Mouse (Mus musculus) left cerebral cortex, adult 8-10 months (tissue): ENCODE measurements around the gene Aaas. TPM values are rescaled to one million over a fixed set of nuclear protein-coding genes. Genes with fewer than 3 reads are reported as not detected.
"Not testable (repeated sequence)": the region's sequence is repeated elsewhere in the genome, so short reads cannot be mapped to it uniquely, and the experiment has no call there.

Source experiments
- DNase-seq, 2 experiments: peaks; one replicate each; pipeline ENCODE4 v3.0.0; 2022; ENCODE audit warnings: low spot score in 2 of 2
- total RNA-seq, 4 experiments: library from RNA; stranded (reverse); gene quantifications; 2 replicates each; pipeline ENCODE4 v1.2.4; 2022

The Aaas gene
- total RNA-seq, 4 experiments from 2014 or later: 20.1 to 25.3 (median 22.2) TPM

DNA sequence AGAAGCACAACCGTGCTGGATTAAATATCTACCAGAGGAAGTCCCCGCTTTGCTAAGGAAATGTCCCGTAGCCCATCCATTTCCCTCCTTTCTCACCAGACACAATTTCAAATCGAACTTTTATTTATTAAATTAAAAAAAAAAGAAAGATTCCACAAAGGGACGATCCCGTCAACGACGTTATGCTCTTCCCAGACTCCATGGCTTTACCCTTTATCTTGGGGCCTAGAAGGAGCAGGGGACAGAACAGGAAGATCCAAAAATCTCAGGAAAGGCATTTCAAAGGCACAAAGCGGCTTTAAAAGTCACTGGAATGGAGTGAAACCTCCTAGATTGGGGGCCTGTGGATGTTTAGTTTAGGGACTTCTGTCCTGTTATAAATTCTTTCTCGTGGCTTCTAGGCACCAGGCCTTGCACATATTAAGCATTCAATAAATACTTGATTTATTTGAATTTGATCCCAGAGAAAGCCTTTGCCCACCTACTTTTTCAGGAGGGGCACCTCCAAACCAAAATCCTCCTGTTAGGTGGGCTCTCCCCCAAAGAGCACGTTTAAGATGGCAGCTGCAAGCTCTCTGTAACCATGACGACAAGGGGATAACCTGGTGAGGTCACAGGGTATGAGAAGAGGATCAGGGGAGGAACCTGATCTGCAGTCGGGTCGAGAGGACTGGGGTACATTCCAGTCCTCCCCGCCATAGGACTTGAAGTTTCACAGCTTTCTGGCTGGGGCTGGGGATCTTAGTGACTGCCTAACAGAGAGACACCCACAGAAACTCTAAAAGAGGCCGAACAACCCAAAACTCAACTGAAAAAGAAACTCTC lies 6.1 kb upstream of the Aaas start:
- no peak for DNase-seq

DNA sequence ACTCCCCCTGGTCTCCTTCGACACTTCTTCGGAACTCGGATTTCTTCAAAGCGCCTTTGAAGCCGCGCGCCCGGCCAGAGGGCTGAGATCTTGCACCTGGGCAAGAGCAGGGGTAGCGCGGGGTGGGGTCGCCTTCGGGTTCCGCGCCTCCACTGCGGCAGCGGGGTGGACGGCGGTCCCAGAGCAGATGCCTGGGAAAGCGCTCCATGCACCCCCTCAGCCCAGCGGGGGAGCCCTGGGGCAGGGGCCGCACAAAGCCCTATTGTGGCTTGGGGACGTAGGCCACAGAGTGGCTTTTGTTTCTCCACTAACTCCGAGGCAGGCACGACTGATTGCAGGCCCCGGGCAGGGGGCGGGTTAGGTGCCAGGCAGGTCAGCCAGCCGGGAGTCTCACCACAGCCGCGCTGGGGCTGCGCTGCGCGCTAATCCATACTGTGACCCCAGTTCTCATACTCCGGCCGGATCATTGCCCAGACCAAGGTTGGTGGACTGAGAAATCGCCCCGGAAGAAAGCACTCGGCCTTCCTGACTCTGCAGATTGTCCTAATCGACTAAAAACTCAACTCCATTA lies 5.4 kb upstream of the Aaas start:
- peak in 1 of 2 experiments; percentile 54 for DNase-seq

DNA sequence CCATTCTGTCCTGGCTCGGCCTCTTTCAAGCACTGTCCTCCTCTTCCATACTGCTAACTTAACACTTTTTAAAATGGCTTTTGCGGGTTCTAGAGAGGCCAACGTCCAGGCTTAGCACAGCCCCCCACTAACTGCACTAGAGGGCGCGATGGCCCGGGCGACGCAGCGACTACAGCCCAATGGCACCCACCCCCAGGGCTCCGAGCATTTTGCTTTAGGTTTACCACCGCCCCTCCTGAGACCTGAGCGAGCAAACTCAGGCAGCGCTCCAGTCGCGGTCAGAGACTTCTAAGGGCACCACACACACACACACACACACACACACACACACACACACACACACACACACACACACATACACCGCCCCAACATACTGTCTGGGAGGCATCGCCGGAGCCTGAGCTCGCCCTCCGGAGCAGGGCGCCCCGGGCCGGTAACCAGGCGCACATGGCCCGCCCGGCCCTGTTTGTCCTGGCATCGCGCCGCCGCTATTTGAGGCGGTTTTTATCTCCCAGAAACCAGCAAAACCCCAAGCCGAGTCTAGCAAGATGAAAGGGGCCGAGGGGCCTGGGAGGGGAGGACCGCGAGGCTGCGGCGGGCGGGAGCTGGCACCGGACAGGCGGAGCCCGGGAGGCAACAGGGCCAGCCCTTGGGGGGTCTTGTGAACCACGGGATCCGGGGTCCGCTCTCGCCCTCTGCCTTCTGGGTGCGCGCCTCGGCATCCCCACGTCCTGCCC lies 4.7 kb upstream of the Aaas start:
- no peak for DNase-seq

DNA sequence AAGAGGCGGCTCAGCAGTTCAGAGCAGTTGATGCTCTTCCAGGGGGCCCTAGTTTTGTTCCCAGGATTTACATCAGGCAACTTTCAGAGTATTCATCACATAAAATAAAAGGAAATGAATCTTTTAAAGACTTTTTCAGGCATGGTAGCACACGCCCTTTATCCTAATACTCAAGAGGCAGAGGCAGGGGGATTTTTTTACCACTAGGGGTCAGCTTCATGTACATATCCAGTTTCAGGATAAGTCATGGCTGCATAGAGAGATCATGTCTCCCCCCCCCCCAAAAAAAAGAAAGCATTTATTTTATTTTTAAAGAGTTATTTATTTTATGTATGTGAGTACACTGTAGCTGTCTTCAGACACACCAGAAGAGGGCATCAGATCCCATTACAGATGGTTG lies 3.4 kb upstream of the Aaas start:
- no peak for DNase-seq

DNA sequence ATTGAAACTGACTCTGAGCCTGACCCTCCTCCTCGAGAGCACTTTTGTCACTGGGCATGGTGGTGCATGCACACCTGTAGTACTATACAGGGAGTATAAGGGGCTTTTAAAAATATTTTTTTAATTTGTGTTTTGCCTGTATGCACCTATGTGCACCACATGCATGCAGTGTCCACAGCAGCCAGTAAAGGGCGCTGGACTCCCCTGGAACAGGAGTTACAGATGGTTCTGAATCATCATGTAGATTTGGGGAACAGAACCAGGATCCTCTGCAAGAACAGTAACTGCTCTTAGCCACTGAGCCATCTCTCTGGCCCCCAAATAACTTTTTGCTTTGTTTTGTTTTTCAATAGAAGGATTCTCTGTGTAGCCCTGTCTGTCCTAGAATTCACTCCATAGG lies 1.6 kb upstream of the Aaas start:
- no peak for DNase-seq

GRCm38 (mm10) chr15:102350942-102351291 lies 346 bp upstream of the Aaas start:
- no peak for DNase-seq

DNA sequence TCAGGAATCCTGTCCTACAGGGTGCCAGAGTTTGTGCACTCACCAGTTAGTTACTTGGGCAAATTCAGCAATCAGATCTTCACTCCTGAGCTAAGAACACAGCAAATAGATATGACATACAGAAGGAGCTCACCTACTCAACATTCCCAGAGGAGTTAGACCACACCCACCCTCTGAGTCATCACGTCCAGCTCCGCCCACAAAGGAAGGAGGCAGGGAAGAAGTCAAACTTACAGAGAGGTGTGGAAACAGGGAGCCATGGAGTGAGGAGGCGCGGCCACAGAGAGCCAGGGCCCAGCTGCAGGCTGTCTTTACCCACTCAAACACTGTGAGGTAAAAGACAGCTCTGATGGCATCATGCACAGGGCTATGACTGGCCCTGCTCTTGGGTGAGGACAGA lies 4.1 kb downstream of the Aaas start:
- no peak for DNase-seq

DNA sequence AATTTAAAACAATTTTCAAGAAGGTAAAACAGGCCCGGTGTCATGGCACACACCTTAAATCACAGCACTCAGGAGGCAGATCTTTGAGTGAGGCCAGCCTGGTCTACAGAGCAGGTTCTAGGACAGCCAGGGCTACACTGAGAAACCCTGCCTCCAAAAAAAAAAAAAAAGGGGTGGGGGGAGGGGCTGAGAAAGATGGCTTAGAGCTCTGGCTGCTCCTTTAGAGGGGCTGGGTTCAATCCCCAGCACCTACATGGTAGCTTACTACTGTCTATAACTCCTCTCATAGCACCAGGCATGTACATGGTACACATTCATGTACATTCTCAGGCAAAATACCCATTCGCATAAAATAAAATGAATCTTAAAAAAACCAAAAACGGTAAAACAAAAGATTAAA lies 6.1 kb downstream of the Aaas start:
- no peak for DNase-seq

GRCm38 (mm10) chr15:102341580-102341979 lies 9.0 kb downstream of the Aaas start:
- no peak for DNase-seq

DNA sequence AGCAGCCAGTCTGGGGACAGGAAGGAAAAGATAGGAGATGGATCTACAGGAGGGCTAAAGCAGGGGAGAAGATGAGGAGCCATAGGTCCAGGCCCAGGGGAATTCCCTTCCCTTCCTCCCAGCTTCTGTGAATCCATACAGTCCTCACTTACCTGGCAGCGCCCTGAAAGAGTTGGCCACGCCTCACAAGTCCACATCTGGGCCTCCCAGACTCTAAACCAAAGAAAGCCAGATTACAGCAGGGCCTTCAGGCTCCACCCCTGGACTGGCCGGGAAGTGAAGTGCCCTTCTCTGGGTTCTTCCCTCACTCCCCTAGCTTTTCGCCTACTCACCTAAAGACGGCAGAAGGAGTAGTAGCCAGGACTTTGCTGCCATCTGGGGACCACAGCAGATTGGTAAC lies 11.0 kb downstream of the Aaas start:
- no peak for DNase-seq

GRCm38 (mm10) chr15:102336946-102337345 lies 13.6 kb downstream of the Aaas start:
- DNase-seq: no peak

- not testable (repeated sequence) for DNase-seq
Observed at GRCm38 (mm10) chr15:102335925-102336324, 14.6 kb downstream of the Aaas start.

GRCm38 (mm10) chr15:102335254-102335653 lies 15.3 kb downstream of the Aaas start:
- no peak for DNase-seq

DNA sequence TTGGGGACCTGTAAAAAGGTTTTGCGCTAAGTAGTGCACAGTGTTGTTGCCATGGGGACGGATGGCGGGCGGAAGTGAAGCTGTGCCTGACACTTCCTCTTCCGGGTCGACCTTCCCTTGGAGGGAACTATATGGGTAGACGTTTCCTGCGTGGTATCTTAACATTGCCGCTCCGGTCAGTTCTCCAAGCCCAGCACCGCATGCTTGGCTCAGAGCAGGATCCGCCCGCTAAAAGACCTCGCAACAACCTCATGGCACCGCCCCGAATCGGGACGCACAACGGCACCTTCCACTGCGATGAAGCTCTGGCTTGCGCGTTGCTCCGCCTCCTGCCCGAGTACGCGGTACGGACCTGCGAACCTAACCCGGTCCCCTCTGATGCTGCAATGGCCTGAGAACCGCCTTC lies 19.0 kb downstream of the Aaas start, which contains the start of gene Myg1:
Myg1 (plus strand) TSS at position 100 of the 406 bp plus-strand sequence.
- DNase-seq: peak; percentile 75 to 80

DNA sequence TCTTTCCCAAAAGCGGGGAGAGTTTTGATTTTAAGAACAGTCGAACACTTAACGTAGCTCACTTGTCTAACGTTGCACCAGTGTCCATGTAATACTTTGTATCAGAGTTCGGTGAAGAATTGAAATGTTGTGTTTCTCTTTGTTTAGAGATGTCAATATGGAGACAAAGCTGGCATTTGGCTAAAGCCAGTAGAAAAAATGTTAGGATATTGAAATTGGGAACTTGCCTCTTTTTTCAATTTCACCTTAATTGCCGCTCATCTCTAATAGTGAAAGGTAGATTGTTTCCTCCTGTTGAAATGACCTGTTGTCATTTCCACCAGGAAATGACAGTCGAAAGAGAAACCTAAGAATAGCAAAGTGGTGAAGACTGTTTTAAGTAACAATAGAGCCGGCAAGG lies 23.7 kb downstream of the Aaas start:
- DNase-seq: no peak

GRCm38 (mm10) chr15:102326022-102326576 lies 24.5 kb downstream of the Aaas start, which contains the start of gene Pfdn5:
Pfdn5 (plus strand) TSS chr15:102326116.
- DNase-seq: peak; percentile 72 to 74

DNA sequence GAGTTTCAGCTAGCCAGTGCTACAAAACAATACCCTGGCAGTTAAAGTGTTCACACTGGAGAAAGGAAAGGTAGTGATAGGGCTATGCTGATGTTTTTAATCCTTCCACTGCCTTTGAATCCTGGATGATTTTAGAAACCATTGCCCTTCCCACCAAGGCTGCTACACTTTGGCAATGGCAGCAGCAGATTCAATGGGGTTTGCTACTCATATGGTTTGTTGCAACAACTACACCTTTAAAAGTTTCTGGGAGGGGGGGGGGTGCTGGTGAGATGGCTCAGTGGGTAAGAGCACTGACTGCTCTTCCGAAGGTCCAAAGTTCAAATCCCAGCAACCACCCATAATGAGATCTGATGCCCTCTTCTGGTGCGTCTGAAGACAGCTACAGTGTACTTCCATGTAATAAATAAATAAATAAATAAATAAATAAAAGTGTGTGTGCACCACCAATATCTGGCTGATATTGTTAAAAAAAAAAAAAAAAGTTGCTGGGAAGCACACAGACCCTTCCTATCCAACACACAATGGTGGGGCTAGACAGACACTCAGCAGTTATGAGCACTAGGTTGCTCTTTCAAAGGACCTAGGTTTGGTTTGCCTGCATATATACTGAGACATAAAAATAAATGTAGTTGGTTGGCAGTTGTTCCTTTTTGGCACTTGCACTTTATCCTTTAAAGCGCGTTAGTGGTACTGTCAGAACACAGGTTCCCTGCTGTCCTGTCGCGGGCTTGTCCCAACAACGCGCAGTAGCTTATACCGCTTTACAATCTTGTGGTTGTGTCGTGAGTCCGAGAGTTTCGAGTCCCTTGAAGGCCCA lies 25.7 kb downstream of the Aaas start:
- no peak for DNase-seq

- peak in 1 of 2 experiments; percentile 33 for DNase-seq
Observed at GRCm38 (mm10) chr15:102316263-102316662, 34.3 kb downstream of the Aaas start.

- no peak for DNase-seq
Observed at GRCm38 (mm10) chr15:102315292-102315691, 35.3 kb downstream of the Aaas start.

- no peak for DNase-seq
Observed at GRCm38 (mm10) chr15:102311489-102311888, 39.1 kb downstream of the Aaas start.
